Mouse (Mus musculus) midbrain, embryonic 16.5 days (tissue): ENCODE data around the gene Usp51. TPM values are rescaled to one million over a fixed set of nuclear protein-coding genes. Genes with fewer than 3 reads are reported as not detected.
"Not testable (repeated sequence)": the region's sequence is repeated elsewhere in the genome, so short reads cannot be mapped to it uniquely, and the experiment has no call there.

Source experiments
- ATAC-seq: fragments of 200-750 bp; cut with Nextera tagmentation; 2 replicates; pipeline ENCODE4 v1.8.0; 2017; ENCODE audit warnings: moderate TSS enrichment
- H3K27ac ChIP-seq: fragments of 300-500 bp; sonication (generic); 2 replicates; pipeline ENCODE4 v1.5.1; 2014; ENCODE audit warnings: mild to moderate bottlenecking, low read length, mixed read lengths
- H3K27me3 ChIP-seq: fragments of 300-500 bp; sonication (generic); 2 replicates; pipeline ENCODE4 v1.6.1; 2014; ENCODE audit warnings: low read depth, low read length, mixed read lengths; ENCODE audit not compliant: control insufficient read depth, insufficient read depth
- H3K36me3 ChIP-seq: fragments of 300-500 bp; sonication (generic); 2 replicates; pipeline ENCODE4 v1.6.1; 2014; ENCODE audit warnings: mild to moderate bottlenecking, low read length, moderate library complexity, mixed read lengths; ENCODE audit not compliant: control insufficient read depth, insufficient read depth
- H3K4me1 ChIP-seq: fragments of 300-500 bp; sonication (generic); 2 replicates; pipeline ENCODE4 v1.6.1; 2014; ENCODE audit warnings: mild to moderate bottlenecking, low read length, mixed read lengths; ENCODE audit not compliant: control insufficient read depth, insufficient read depth
- H3K4me2 ChIP-seq: fragments of 300-500 bp; sonication (generic); 2 replicates; pipeline ENCODE4 v1.6.1; 2014; ENCODE audit warnings: mild to moderate bottlenecking, low read length, mixed read lengths
- H3K4me3 ChIP-seq: fragments of 300-500 bp; sonication (generic); 2 replicates; pipeline ENCODE4 v1.5.1; 2014; ENCODE audit warnings: low read depth, mild to moderate bottlenecking, low read length, moderate library complexity, mixed read lengths
- H3K9ac ChIP-seq: fragments of 300-500 bp; sonication (generic); 2 replicates; pipeline ENCODE4 v1.6.1; 2014; ENCODE audit warnings: low read depth, low read length, mixed read lengths
- H3K9me3 ChIP-seq: fragments of 300-500 bp; sonication (generic); replicated peaks from 2 replicates; pipeline ENCODE4 v1.6.1; 2014; ENCODE audit warnings: mild to moderate bottlenecking, low read length, mixed read lengths; ENCODE audit not compliant: control insufficient read depth, poor library complexity, severe bottlenecking
- WGBS: fragments of 180-500 bp; shearing (Covaris S2); extraction: QIAGEN DNeasy Blood & Tissue Kit; methylation state at CpG from one replicate; pipeline ENCODE4 v1.1.7; 2014; 5-methylcytosine and 5-hydroxymethylcytosine counted together
- polyA plus RNA-seq: library from polyadenylated mRNA; unstranded; fragments of >200 nt; fragmentation: Nextera tagmentation; extraction: Ambion mirVana; gene quantifications from 2 replicates; pipeline ENCODE4 v1.2.1, GENCODE M21; 2015

Usp51 gene
- polyA plus RNA-seq, 1 experiment from 2014 or later, result 3.5 TPM

DNA sequence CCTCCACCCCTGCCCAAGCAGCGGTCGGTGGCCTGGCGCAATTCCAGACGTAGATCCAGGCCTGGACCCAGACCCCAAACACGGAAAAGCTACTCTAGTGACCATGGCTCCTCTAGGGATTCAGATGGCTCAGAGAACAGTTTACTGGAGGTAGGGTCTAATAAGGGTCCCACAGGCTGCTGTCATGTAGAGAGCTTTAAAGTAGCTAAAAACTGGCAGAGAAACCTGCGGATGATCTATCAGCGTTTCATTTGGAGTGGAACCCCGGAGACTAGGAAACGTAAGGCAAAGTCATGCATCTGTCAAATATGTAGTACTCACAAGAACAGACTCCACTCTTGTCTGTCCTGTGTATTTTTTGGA lies 1.4 kb downstream of the Usp51 start:
- peak; percentile 46; the same call in 1 of the 2 replicates for ATAC-seq
- Histone ChIP-seq H3K9ac (peak overlapping the region; percentile 74), H3K27me3 (no peaks in the 10 kb centered on the region), H3K4me3 (peak overlapping the region; percentile 54), H3K27ac (peak overlapping the region; percentile 90), H3K4me2 (peak overlapping the region; percentile 62), H3K36me3 (no peaks in the 10 kb centered on the region), H3K9me3 (no peaks in the 10 kb centered on the region), H3K4me1 (no peaks in the 10 kb centered on the region)
- WGBS, result 30% methylated on average over 9 of the region's 9 CpGs

DNA sequence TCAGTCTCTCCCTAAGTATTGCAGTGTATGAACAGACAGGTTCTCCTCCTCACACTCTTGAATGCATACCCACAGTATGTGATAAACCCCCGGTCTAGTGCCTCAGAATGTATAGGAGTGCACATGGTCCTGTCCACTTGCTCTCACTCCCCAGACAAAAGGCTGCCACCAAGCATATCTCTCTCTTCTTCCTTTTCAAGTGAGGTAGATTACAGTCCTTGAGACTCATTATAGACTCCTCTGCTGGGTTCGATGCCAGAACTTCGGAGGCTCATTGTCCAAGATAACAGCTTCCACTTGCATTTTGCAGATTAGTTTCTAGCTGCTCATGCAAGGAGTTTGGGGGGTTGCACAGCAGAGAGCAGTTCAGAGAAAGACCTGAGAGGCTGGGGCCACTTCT lies 19.0 kb downstream of the Usp51 start:
- H3K9ac ChIP-seq, H3K4me2 ChIP-seq, H3K27ac ChIP-seq, H3K36me3 ChIP-seq, H3K27me3 ChIP-seq, ATAC-seq, H3K4me3 ChIP-seq, H3K4me1 ChIP-seq, H3K9me3 ChIP-seq: not testable (repeated sequence)
- no CpG with 5 or more reads among the region's 3 CpGs for WGBS

GRCm38 (mm10) chrX:153025709-153026108 lies 19.4 kb downstream of the Usp51 start:
- not testable (repeated sequence) for H3K4me1 ChIP-seq, H3K4me3 ChIP-seq, H3K36me3 ChIP-seq, ATAC-seq, H3K9ac ChIP-seq, H3K9me3 ChIP-seq, H3K27me3 ChIP-seq, H3K27ac ChIP-seq, H3K4me2 ChIP-seq
- WGBS, result 83% methylated on average over 1 of the region's 3 CpGs

GRCm38 (mm10) chrX:153031547-153031946 lies 25.3 kb downstream of the Usp51 start:
- H3K9ac ChIP-seq, H3K27ac ChIP-seq, H3K9me3 ChIP-seq, H3K4me3 ChIP-seq, ATAC-seq, H3K27me3 ChIP-seq, H3K4me2 ChIP-seq, H3K36me3 ChIP-seq, H3K4me1 ChIP-seq: not testable (repeated sequence)

DNA sequence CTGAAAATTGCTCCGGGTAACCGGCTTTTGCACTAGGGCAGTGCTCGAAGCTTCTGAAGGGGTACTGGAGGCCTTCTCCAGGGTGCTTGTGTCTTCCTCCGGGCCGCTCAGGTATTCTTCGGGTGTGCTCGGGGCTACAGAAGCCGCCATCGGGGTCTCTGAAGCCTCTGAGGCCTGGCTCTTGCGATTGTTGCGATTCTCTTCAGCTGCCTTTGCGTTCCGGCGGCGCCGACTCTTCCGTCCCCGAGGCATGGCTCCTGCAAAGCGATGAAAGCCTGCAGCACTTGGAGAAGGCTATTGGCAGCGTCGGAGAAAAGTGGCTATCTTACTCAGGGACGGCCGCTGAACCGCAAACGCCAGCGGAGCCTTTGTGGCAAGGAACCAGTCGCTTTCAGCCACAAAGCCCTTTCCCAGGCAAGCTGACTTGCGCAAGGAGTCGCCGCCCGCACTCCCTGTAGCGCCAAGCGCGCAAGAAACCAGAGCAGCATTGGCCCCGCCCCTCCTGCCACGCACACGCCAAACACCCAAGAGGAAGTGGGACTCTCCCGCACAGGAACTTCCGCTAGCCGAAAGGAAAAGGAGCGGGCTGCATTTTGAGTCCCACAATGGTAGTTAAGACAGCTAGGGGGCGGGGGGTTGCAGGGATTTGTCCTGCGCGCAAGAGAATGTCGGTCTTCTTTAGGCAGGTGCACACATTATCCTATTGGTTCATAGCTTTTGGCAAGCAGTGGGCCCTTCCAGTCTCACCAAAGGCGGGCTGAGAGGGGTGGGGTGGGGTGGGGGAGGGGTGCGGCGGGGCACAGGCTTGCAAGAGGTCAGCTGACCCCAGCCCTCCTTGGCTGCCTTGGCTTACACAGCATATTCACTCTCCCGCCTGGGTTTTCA lies 31.1 kb downstream of the Usp51 start, which contains the start of gene Mageh1:
TSS of gene Mageh1 (minus strand) at position 489 of the 885 bp plus-strand sequence.
- H3K9ac ChIP-seq, result peak within 1 kb of the TSS; percentile 72
- H3K9me3 ChIP-seq, result no peaks in the 10 kb centered on the region
- peak within 1 kb of the TSS; percentile 50 for H3K4me3 ChIP-seq
- no peaks in the 10 kb centered on the region for H3K36me3 ChIP-seq
- no peaks in the 10 kb centered on the region for H3K27me3 ChIP-seq
- H3K4me2 ChIP-seq, result peak within 1 kb of the TSS; percentile 65
- ATAC-seq, result peak; percentile 95
- peaks cover 5% of the 10 kb centered on the region; the same call in 1 of the 2 replicates for H3K4me1 ChIP-seq
- H3K27ac ChIP-seq, result peak within 1 kb of the TSS; percentile 91
- WGBS, result 15% methylated on average over 47 of the region's 49 CpGs

GRCm38 (mm10) chrX:153037972-153038744 lies 31.9 kb downstream of the Usp51 start:
- peak overlapping the region; percentile 50 for H3K4me3 ChIP-seq
- H3K36me3 ChIP-seq, H3K9me3 ChIP-seq, H3K4me1 ChIP-seq, H3K27me3 ChIP-seq: not testable (repeated sequence)
- peak; percentile 94 for ATAC-seq
- H3K4me2 ChIP-seq, result peak overlapping the region; percentile 65
- H3K9ac ChIP-seq, result peak overlapping the region; percentile 72; the same call in 1 of the 2 replicates
- WGBS, result 24% methylated on average over 7 of the region's 22 CpGs
- peak overlapping the region; percentile 91 for H3K27ac ChIP-seq

Other genes starting within 250 kb of the Usp51 start
- gene Shroom2, start 237.0 kb upstream of the Usp51 start, polyA plus RNA-seq, result 123 and 151 TPM in 2 replicates
- 0.30 and 0.31 TPM in 2 replicates for gene Gpr143, start 224.5 kb upstream of the Usp51 start, polyA plus RNA-seq
- 149 and 155 TPM in 2 replicates for gene Mageh1, start 31.1 kb downstream of the Usp51 start, polyA plus RNA-seq
- gene Foxr2, start 112.3 kb downstream of the Usp51 start, polyA plus RNA-seq, result 1.2 TPM in 2 replicates
- 8.9 and 9.5 TPM in 2 replicates for gene Rragb, start 133.5 kb downstream of the Usp51 start, polyA plus RNA-seq
- gene Klf8, start 231.0 kb downstream of the Usp51 start, polyA plus RNA-seq, result 7.6 and 7.7 TPM in 2 replicates